Mouse (Mus musculus): ENCODE data around the gene Rnf13. TPM values are rescaled to one million over a fixed set of nuclear protein-coding genes. Genes with fewer than 3 reads are reported as not detected.

Gene Rnf13
- polyA plus RNA-seq, 1 experiment from 2014 or later: 78.8 TPM

GRCm38 (mm10) chr3:57833585-57833984, 97.7 kb downstream of the Rnf13 start:
- H3K4me2 ChIP-seq (replicated peaks; ENCODE audit: low read depth): no peak overlapping the region
- no peaks in the 10 kb centered on the region for H3K27me3 ChIP-seq (ENCODE audit: control insufficient read depth, insufficient read depth, low read length)
- H3K4me1 ChIP-seq (replicated peaks; ENCODE audit: control insufficient read depth, insufficient read depth): no peaks in the 10 kb centered on the region
- 92% methylated on average over 11 of the region's 11 CpGs for WGBS
- ATAC-seq (ENCODE audit: low FRiP score, low TSS enrichment): no peak
- DNase-seq (ENCODE audit: low spot score): no peak
- H3K4me3 ChIP-seq (ENCODE audit: low read depth, low read length): no peak overlapping the region
- H3K9me3 ChIP-seq (ENCODE audit: control insufficient read depth, low read length): no peaks in the 10 kb centered on the region
- TF ChIP-seq CTCF (IDR thresholded peaks at IDR 0.05; ENCODE audit: low read depth): no peak
- TF ChIP-seq EP300 (optimal IDR thresholded peaks at IDR 0.05): no peak
- H3K9ac ChIP-seq (ENCODE audit: low read length): no peak overlapping the region
- H3K36me3 ChIP-seq (ENCODE audit: control insufficient read depth, insufficient read depth, low read length): peaks cover 7% of the 10 kb centered on the region
- no peak overlapping the region for H3K27ac ChIP-seq (replicated peaks)

- no peak overlapping the region for H3K27ac ChIP-seq (replicated peaks)
- DNase-seq (ENCODE audit: low spot score) (no peak), ATAC-seq (ENCODE audit: low FRiP score, low TSS enrichment) (no peak)
- H3K9me3 ChIP-seq (ENCODE audit: control insufficient read depth, low read length): no peaks in the 10 kb centered on the region
- 81% methylated on average over 4 of the region's 4 CpGs for WGBS
- H3K4me1 ChIP-seq (replicated peaks; ENCODE audit: control insufficient read depth, insufficient read depth): no peaks in the 10 kb centered on the region
- H3K4me3 ChIP-seq (ENCODE audit: low read depth, low read length): no peak overlapping the region
- H3K27me3 ChIP-seq (ENCODE audit: control insufficient read depth, insufficient read depth, low read length): no peaks in the 10 kb centered on the region
- peaks cover 7% of the 10 kb centered on the region for H3K36me3 ChIP-seq (ENCODE audit: control insufficient read depth, insufficient read depth, low read length)
- H3K4me2 ChIP-seq (replicated peaks; ENCODE audit: low read depth): no peak overlapping the region
- H3K9ac ChIP-seq (ENCODE audit: low read length): no peak overlapping the region
- TF ChIP-seq EP300 (optimal IDR thresholded peaks at IDR 0.05) (no peak), CTCF (IDR thresholded peaks at IDR 0.05; ENCODE audit: low read depth) (no peak)
Measured at GRCm38 (mm10) chr3:57836911-57837310, 101.0 kb downstream of the Rnf13 start.

- H3K27ac ChIP-seq (replicated peaks): no peak overlapping the region
- DNase-seq (ENCODE audit: low spot score): no peak
- TF ChIP-seq EP300 (optimal IDR thresholded peaks at IDR 0.05) (no peak), CTCF (IDR thresholded peaks at IDR 0.05; ENCODE audit: low read depth) (peak; percentile 75)
- no peak overlapping the region for H3K4me3 ChIP-seq (ENCODE audit: low read depth, low read length)
- no peaks in the 10 kb centered on the region for H3K4me1 ChIP-seq (replicated peaks; ENCODE audit: control insufficient read depth, insufficient read depth)
- H3K4me2 ChIP-seq (replicated peaks; ENCODE audit: low read depth): no peak overlapping the region
- H3K9me3 ChIP-seq (ENCODE audit: control insufficient read depth, low read length): no peaks in the 10 kb centered on the region
- no peak for ATAC-seq (ENCODE audit: low FRiP score, low TSS enrichment)
- H3K36me3 ChIP-seq (ENCODE audit: control insufficient read depth, insufficient read depth, low read length): no peaks in the 10 kb centered on the region
- no peak overlapping the region for H3K9ac ChIP-seq (ENCODE audit: low read length)
- no peaks in the 10 kb centered on the region for H3K27me3 ChIP-seq (ENCODE audit: control insufficient read depth, insufficient read depth, low read length)
Measured at GRCm38 (mm10) chr3:57843775-57844174, 107.9 kb downstream of the Rnf13 start.

- Histone ChIP-seq H3K27me3 (ENCODE audit: control insufficient read depth, insufficient read depth, low read length) (no peaks in the 10 kb centered on the region), H3K4me2 (replicated peaks; ENCODE audit: low read depth) (peak overlapping the region; percentile 93), H3K9ac (ENCODE audit: low read length) (peak overlapping the region; percentile 27; the same call in 1 of the 2 replicates), H3K4me3 (ENCODE audit: low read depth, low read length) (peak overlapping the region; percentile 95), H3K9me3 (ENCODE audit: control insufficient read depth, low read length) (no peaks in the 10 kb centered on the region), H3K27ac (replicated peaks) (no peak overlapping the region), H3K4me1 (replicated peaks; ENCODE audit: control insufficient read depth, insufficient read depth) (no peaks in the 10 kb centered on the region), H3K36me3 (ENCODE audit: control insufficient read depth, insufficient read depth, low read length) (no peaks in the 10 kb centered on the region)
- 17% methylated on average over 11 of the region's 11 CpGs for WGBS
- DNase-seq (ENCODE audit: low spot score) (no peak), ATAC-seq (ENCODE audit: low FRiP score, low TSS enrichment) (no peak)
- no peak for TF ChIP-seq EP300 (optimal IDR thresholded peaks at IDR 0.05)
- TF ChIP-seq CTCF (IDR thresholded peaks at IDR 0.05; ENCODE audit: low read depth): peak; percentile 35
Measured at GRCm38 (mm10) chr3:57845786-57846661, 110.2 kb downstream of the Rnf13 start.

GRCm38 (mm10) chr3:57846662-57846911, 110.7 kb downstream of the Rnf13 start:
- peak overlapping the region; percentile 95 for H3K4me3 ChIP-seq (ENCODE audit: low read depth, low read length)
- H3K4me2 ChIP-seq (replicated peaks; ENCODE audit: low read depth): peak overlapping the region; percentile 93
- DNase-seq (ENCODE audit: low spot score) (no peak), ATAC-seq (ENCODE audit: low FRiP score, low TSS enrichment) (no peak; the same call in 1 of the 2 replicates)
- H3K27me3 ChIP-seq (ENCODE audit: control insufficient read depth, insufficient read depth, low read length): no peaks in the 10 kb centered on the region
- TF ChIP-seq CTCF (IDR thresholded peaks at IDR 0.05; ENCODE audit: low read depth): no peak
- no peak for TF ChIP-seq EP300 (optimal IDR thresholded peaks at IDR 0.05)
- no peaks in the 10 kb centered on the region for H3K36me3 ChIP-seq (ENCODE audit: control insufficient read depth, insufficient read depth, low read length)
- WGBS: 4% methylated on average over 9 of the region's 9 CpGs
- peak overlapping the region; percentile 78 for H3K9ac ChIP-seq (ENCODE audit: low read length)
- no peaks in the 10 kb centered on the region for H3K9me3 ChIP-seq (ENCODE audit: control insufficient read depth, low read length)
- H3K27ac ChIP-seq (replicated peaks): peak overlapping the region; percentile 88; the same call in 1 of the 2 replicates
- no peaks in the 10 kb centered on the region for H3K4me1 ChIP-seq (replicated peaks; ENCODE audit: control insufficient read depth, insufficient read depth)
